Mouse (Mus musculus): Measurements from ENCODE around the gene Rab11fip3. TPM values are rescaled to one million over a fixed set of nuclear protein-coding genes. Genes with fewer than 3 reads are reported as not detected.

Gene Rab11fip3
- polyA plus RNA-seq, 1 experiment from 2014 or later: 6.5 TPM

DNA sequence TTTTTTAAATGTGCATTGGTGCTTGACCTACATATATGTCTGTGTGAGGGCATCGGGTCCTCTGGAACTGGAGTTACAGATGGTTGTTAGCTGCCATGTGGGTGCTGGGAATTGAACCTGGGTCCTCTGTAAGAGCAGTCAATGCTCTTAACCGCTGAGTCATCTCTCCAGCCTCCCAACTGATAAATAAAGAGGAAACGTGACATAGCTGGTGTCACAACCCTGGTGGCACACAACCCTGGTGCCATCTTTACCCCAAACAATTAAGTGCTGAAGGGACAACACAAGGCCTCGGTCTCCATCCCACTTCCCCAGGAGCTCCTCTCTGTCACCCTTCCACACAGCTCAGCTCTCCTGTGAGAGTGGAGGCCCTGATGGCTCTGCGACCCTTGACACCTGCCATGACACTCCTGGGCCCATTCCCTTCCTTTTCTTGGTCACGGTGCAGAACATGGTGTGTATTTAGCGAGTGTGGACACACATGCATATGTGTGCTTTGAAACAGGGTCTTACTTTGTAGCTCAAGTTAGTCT lies 2.8 kb downstream of the Rab11fip3 start:
- ATAC-seq (ENCODE audit: low read depth): no peak
- no peak overlapping the region for H3K27ac ChIP-seq (ENCODE audit: low read length)
- peaks cover 15% of the 10 kb centered on the region for H3K4me1 ChIP-seq (replicated peaks; ENCODE audit: control insufficient read depth, insufficient read depth, low read length)
- H3K9me3 ChIP-seq (ENCODE audit: control insufficient read depth, low read length): no peaks in the 10 kb centered on the region
- no peaks in the 10 kb centered on the region for H3K27me3 ChIP-seq (ENCODE audit: control insufficient read depth, insufficient read depth, low read depth, low read length)
- H3K4me2 ChIP-seq (ENCODE audit: low read depth, low read length): peak overlapping the region; percentile 96
- no peaks in the 10 kb centered on the region for H3K36me3 ChIP-seq (ENCODE audit: control insufficient read depth, insufficient read depth, low read length)
- H3K9ac ChIP-seq (ENCODE audit: low read length): no peak overlapping the region
- no peak overlapping the region for H3K4me3 ChIP-seq (ENCODE audit: low read length)
- WGBS: 92% methylated on average over 7 of the region's 7 CpGs

DNA sequence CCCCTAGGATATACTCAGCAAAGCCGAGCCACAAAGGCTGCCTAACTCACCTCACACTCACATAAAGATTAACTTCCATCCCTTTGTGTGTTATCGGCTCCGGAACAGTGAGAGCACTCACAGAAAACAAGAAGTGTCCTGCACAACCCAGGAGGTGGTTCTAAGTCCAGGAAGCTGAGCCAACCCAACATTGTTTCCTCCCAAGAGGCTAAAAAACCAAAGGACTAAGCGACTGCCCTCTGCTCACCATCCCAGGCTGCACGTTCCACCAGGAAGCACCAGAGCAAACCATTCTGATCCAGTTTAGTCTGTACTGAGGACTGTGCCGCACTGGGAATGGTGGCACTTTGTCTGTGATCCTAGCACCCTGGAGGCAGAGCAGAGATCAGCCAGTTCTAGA lies 4.4 kb downstream of the Rab11fip3 start:
- H3K4me3 ChIP-seq (ENCODE audit: low read length): no peak overlapping the region
- WGBS: 62% methylated on average over 6 of the region's 6 CpGs
- H3K27me3 ChIP-seq (ENCODE audit: control insufficient read depth, insufficient read depth, low read depth, low read length): no peaks in the 10 kb centered on the region
- no peak overlapping the region for H3K9ac ChIP-seq (ENCODE audit: low read length)
- no peak overlapping the region for H3K27ac ChIP-seq (ENCODE audit: low read length)
- H3K4me2 ChIP-seq (ENCODE audit: low read depth, low read length): no peak overlapping the region
- H3K9me3 ChIP-seq (ENCODE audit: control insufficient read depth, low read length): no peaks in the 10 kb centered on the region
- ATAC-seq (ENCODE audit: low read depth): no peak
- no peaks in the 10 kb centered on the region for H3K36me3 ChIP-seq (ENCODE audit: control insufficient read depth, insufficient read depth, low read length)
- H3K4me1 ChIP-seq (replicated peaks; ENCODE audit: control insufficient read depth, insufficient read depth, low read length): peaks cover 15% of the 10 kb centered on the region

DNA sequence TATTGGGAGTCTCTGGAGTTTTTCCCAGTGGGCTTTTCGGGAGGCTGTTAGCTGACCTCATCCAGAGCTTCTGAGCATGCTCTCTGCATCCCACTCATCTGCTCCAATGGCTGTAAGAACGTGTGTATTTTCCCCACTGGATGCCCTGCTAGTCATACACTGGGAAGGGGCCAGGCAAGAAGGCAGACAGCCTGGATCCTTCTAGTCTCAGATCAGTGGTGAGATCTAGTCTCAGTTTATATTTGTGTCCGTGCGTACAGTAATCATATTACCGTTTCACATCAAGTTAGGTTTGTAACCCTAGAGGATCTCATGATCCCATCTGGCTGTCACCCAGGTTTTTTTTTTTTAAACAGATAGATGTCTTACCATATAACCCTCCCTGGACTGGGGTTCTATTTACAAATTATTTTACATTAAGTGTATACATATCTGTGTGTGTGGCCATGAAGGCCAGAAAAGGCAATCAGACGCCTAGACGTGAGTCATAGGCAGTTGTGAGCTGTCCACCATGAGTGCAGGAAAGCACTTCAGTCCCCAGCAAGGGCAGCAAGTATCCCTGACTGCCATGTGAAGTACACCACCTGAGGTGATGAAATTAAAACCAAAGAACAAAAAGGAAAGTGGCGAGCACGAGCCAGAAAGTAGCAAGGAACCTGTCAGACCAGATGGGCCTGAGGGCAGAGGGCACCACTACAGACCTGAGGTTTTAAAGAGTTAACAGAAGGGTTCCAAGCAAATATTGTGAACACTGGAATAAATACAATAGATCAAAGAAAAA lies 11.4 kb downstream of the Rab11fip3 start:
- WGBS: 50% methylated on average over 9 of the region's 9 CpGs
- H3K27ac ChIP-seq (ENCODE audit: low read length): no peak overlapping the region
- ATAC-seq (ENCODE audit: low read depth): peak; percentile 20; the same call in 1 of the 2 replicates

DNA sequence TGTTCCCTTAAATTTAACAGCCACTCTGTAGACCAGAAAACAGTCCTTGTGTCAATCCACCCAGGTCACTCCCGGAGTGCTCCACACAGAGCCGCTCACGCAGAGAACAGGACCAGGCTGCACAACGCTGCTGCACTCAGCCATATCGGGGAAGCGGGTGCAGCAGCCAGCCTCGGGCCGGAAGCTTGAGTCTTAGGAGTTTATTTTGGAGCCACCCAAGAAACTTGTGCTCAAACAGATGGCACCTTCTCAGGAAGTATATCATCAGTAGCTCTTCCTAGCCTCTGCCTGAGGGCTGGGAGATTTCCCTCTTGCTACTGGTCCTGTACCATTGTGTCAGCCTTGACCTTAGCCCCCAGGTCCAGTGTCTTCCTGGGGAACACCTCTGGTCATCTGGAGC lies 12.1 kb downstream of the Rab11fip3 start:
- no peak overlapping the region for H3K27ac ChIP-seq (ENCODE audit: low read length)
- no peak for ATAC-seq (ENCODE audit: low read depth)
- 90% methylated on average over 8 of the region's 8 CpGs for WGBS

More for the DNA sequence above, 11.4 kb downstream of the Rab11fip3 start:
- H3K4me2 ChIP-seq (ENCODE audit: low read depth, low read length): no peak overlapping the region
- H3K9me3 ChIP-seq (ENCODE audit: control insufficient read depth, low read length): no peaks in the 10 kb centered on the region
- no peaks in the 10 kb centered on the region for H3K4me1 ChIP-seq (replicated peaks; ENCODE audit: control insufficient read depth, insufficient read depth, low read length)
- no peak overlapping the region for H3K4me3 ChIP-seq (ENCODE audit: low read length)
- H3K36me3 ChIP-seq (ENCODE audit: control insufficient read depth, insufficient read depth, low read length): peaks cover 4% of the 10 kb centered on the region; the same call in 1 of the 2 replicates
- H3K9ac ChIP-seq (ENCODE audit: low read length): no peak overlapping the region
- no peaks in the 10 kb centered on the region for H3K27me3 ChIP-seq (ENCODE audit: control insufficient read depth, insufficient read depth, low read depth, low read length)

DNA sequence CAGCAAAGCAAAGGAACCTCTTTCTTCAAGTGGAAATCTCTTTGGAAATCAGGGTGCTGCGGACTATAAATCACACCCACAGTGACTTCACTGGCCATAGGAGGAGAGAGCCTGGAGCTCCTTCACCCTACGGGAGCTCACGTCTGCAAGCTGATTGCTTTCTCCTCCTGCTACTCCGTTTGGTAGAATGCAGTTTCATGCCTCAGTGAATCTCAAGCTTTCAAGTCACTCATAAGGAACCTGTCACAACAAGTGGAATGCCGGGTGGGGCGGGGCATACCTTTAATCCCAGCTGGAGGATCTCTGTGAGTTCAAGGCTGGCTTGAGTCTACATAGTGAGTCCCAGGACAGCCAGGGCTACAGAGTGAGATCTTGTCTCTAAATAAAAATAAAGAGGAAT lies 14.2 kb downstream of the Rab11fip3 start:
- Histone ChIP-seq H3K27ac (ENCODE audit: low read length) (no peak overlapping the region), H3K4me2 (ENCODE audit: low read depth, low read length) (no peak overlapping the region), H3K4me1 (replicated peaks; ENCODE audit: control insufficient read depth, insufficient read depth, low read length) (no peaks in the 10 kb centered on the region), H3K4me3 (ENCODE audit: low read length) (no peak overlapping the region), H3K27me3 (ENCODE audit: control insufficient read depth, insufficient read depth, low read depth, low read length) (no peaks in the 10 kb centered on the region), H3K36me3 (ENCODE audit: control insufficient read depth, insufficient read depth, low read length) (peaks cover 4% of the 10 kb centered on the region; the same call in 1 of the 2 replicates), H3K9me3 (ENCODE audit: control insufficient read depth, low read length) (no peaks in the 10 kb centered on the region), H3K9ac (ENCODE audit: low read length) (no peak overlapping the region)
- WGBS: 75% methylated on average over 6 of the region's 6 CpGs
- ATAC-seq (ENCODE audit: low read depth): no peak

More for the DNA sequence above, 12.1 kb downstream of the Rab11fip3 start:
- no peaks in the 10 kb centered on the region for H3K9me3 ChIP-seq (ENCODE audit: control insufficient read depth, low read length)
- H3K4me2 ChIP-seq (ENCODE audit: low read depth, low read length): no peak overlapping the region
- H3K4me1 ChIP-seq (replicated peaks; ENCODE audit: control insufficient read depth, insufficient read depth, low read length): no peaks in the 10 kb centered on the region
- H3K4me3 ChIP-seq (ENCODE audit: low read length): no peak overlapping the region
- H3K9ac ChIP-seq (ENCODE audit: low read length): no peak overlapping the region
- H3K36me3 ChIP-seq (ENCODE audit: control insufficient read depth, insufficient read depth, low read length): peaks cover 4% of the 10 kb centered on the region; the same call in 1 of the 2 replicates
- no peaks in the 10 kb centered on the region for H3K27me3 ChIP-seq (ENCODE audit: control insufficient read depth, insufficient read depth, low read depth, low read length)

DNA sequence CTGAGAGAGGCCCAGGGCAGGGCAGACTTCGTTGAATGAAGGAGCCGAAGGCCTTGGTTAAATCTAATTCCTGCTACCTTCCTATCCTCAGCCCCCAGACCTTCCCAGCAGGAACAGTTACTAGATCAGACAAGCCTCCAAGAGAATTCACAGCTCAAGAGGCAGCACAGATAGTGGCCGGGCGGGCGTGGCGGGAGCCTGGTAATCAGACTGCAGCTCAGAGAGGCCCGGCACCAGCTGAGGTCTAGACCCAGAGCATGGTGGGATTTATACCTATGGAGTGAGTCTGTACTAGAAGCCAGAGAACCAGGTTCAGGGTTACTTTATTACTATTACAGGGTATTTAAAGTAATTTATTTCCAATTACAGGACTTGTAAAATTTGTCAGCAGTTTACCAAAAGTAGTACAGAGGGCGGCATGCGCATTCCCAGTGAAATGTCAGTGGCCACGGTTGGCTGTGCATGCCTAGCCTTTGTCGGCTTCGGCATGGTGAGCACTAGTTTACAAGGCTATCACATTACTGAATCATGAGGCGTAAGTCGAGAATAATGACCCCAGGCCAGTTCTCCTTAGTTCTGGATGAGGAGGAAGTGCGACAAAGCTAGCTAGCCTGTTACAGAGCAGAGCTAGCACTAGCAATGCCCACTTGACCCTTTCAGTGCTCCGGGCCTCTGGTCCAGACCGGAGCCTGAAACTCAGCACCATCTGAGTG lies 15.1 kb downstream of the Rab11fip3 start:
- H3K4me2 ChIP-seq (ENCODE audit: low read depth, low read length): no peak overlapping the region
- no peaks in the 10 kb centered on the region for H3K27me3 ChIP-seq (ENCODE audit: control insufficient read depth, insufficient read depth, low read depth, low read length)
- peaks cover 4% of the 10 kb centered on the region; the same call in 1 of the 2 replicates for H3K36me3 ChIP-seq (ENCODE audit: control insufficient read depth, insufficient read depth, low read length)
- H3K4me3 ChIP-seq (ENCODE audit: low read length): no peak overlapping the region
- H3K4me1 ChIP-seq (replicated peaks; ENCODE audit: control insufficient read depth, insufficient read depth, low read length): no peaks in the 10 kb centered on the region
- H3K9me3 ChIP-seq (ENCODE audit: control insufficient read depth, low read length): no peaks in the 10 kb centered on the region
- no peak for ATAC-seq (ENCODE audit: low read depth)
- H3K9ac ChIP-seq (ENCODE audit: low read length): 0 out of 2 replicates have a peak overlapping the region, but pooled peaks have one; percentile 5
- no peak overlapping the region for H3K27ac ChIP-seq (ENCODE audit: low read length)
- WGBS: 69% methylated on average over 17 of the region's 17 CpGs

DNA sequence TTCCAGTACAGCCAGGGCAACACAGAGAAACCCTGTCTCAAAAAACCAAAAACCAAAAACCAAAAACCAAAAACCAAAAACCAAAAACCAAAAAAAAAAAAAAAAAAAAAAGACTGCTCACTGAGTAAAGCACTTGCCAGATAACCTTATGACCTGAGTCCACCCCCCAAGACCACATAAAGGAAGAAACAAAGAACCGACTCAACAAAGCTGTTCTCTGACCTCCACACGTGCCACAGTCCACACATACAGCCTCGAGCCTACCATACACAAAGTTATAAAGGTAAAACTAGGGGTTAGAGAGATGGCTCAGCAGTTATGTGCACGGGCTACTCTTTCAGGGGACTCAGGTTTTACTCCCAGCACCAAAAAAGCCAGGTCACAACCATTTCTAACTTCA lies 16.6 kb downstream of the Rab11fip3 start:
- Histone ChIP-seq H3K4me1 (replicated peaks; ENCODE audit: control insufficient read depth, insufficient read depth, low read length) (no peaks in the 10 kb centered on the region), H3K36me3 (ENCODE audit: control insufficient read depth, insufficient read depth, low read length) (no peaks in the 10 kb centered on the region), H3K27ac (ENCODE audit: low read length) (no peak overlapping the region), H3K9me3 (ENCODE audit: control insufficient read depth, low read length) (no peaks in the 10 kb centered on the region), H3K4me2 (ENCODE audit: low read depth, low read length) (no peak overlapping the region), H3K9ac (ENCODE audit: low read length) (no peak overlapping the region), H3K27me3 (ENCODE audit: control insufficient read depth, insufficient read depth, low read depth, low read length) (no peaks in the 10 kb centered on the region), H3K4me3 (ENCODE audit: low read length) (no peak overlapping the region)
- no peak for ATAC-seq (ENCODE audit: low read depth)
- 59% methylated on average over 4 of the region's 4 CpGs for WGBS

DNA sequence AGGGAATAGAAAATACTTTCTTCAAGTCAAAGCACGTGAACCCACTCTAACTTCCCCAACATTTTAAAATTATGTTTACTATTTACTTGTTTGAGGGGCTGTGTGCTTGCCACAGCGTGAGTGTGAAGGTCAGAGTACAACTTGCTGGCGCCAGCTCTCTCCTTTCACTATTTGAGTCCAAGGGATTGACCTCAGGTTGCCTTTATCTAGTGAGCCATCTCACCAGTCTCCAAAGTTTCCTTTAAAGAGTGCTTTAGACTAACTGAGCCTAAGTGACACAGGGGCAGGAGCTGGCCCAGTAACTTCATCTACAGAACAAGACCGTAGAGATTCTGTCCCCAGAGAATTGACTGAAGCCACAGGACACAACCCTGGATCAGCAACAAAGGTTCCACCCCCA lies 17.3 kb downstream of the Rab11fip3 start:
- H3K4me1 ChIP-seq (replicated peaks; ENCODE audit: control insufficient read depth, insufficient read depth, low read length): no peaks in the 10 kb centered on the region
- no peaks in the 10 kb centered on the region for H3K9me3 ChIP-seq (ENCODE audit: control insufficient read depth, low read length)
- no peak for ATAC-seq (ENCODE audit: low read depth)
- H3K4me3 ChIP-seq (ENCODE audit: low read length): no peak overlapping the region
- H3K36me3 ChIP-seq (ENCODE audit: control insufficient read depth, insufficient read depth, low read length): no peaks in the 10 kb centered on the region
- H3K4me2 ChIP-seq (ENCODE audit: low read depth, low read length): no peak overlapping the region
- no peak overlapping the region for H3K27ac ChIP-seq (ENCODE audit: low read length)
- WGBS: 75% methylated on average over 4 of the region's 4 CpGs
- H3K27me3 ChIP-seq (ENCODE audit: control insufficient read depth, insufficient read depth, low read depth, low read length): no peaks in the 10 kb centered on the region
- no peak overlapping the region for H3K9ac ChIP-seq (ENCODE audit: low read length)

DNA sequence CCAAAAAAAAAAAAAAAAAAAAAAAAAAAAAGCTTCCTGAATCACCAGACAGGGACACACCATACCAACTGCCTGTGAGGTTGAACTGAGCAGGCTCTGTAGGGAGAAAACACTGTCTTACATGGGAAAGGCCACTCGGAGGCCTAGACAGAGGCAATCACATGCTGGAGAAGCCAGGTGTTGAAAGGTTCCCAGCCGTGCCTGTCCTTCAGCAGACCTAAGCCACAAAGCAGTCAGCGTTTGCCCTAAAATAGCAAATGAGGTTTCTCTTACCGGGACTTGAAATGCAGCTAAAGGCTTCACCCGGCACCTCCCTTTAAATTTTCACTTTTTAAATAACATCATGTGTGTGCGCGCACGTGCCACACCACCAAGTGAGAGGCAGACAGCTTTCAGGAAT lies 21.2 kb downstream of the Rab11fip3 start:
- H3K36me3 ChIP-seq (ENCODE audit: control insufficient read depth, insufficient read depth, low read length): no peaks in the 10 kb centered on the region
- no peak overlapping the region for H3K9ac ChIP-seq (ENCODE audit: low read length)
- no peaks in the 10 kb centered on the region for H3K27me3 ChIP-seq (ENCODE audit: control insufficient read depth, insufficient read depth, low read depth, low read length)
- H3K9me3 ChIP-seq (ENCODE audit: control insufficient read depth, low read length): no peaks in the 10 kb centered on the region
- H3K27ac ChIP-seq (ENCODE audit: low read length): no peak overlapping the region
- H3K4me3 ChIP-seq (ENCODE audit: low read length): no peak overlapping the region
- H3K4me2 ChIP-seq (ENCODE audit: low read depth, low read length): no peak overlapping the region
- ATAC-seq (ENCODE audit: low read depth): no peak
- 81% methylated on average over 8 of the region's 8 CpGs for WGBS
- peaks cover 15% of the 10 kb centered on the region for H3K4me1 ChIP-seq (replicated peaks; ENCODE audit: control insufficient read depth, insufficient read depth, low read length)
